Mouse (Mus musculus) erythroblast, embryonic 14.5 days (primary cell): ENCODE data around the gene Kiz.

Experiments used
- GATA1 ChIP-seq: IDR thresholded peaks from 2 replicates; pipeline ENCODE4 v1.6.1; 2012; ENCODE audit warnings: low read length, inconsistent platforms, mixed read lengths
- TAL1 ChIP-seq: IDR thresholded peaks from 3 replicates; pipeline ENCODE4 v1.6.1; 2012; ENCODE audit warnings: low read length, inconsistent platforms, mixed read lengths

DNA sequence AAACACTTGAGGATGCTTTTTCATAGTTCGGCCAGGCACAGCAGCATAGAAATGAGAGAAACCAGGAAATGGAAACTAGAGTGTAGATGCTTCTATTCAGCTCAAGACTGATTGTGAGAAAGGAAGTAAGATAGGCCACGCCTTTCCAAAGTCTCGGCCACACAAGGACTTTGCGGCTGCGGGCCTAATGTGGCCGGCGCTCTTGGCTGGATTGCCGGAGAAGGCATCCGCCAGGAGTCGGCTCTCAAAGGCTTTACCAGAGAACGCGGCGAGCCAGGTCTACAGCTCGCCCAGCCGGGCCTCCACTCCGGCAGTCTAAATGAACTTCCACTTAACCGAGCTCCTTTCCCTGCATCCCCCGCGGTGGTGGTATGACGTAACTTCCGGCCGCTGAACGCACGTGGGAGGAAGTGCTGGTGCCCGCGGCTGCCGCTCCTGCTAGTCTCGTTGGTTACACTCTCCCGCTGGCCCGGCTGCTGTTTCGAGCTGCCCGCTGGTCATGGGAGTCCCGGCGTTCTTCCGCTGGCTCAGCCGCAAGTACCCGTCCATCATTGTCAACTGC, 157.0 kb downstream of the Kiz start, which contains the start of gene Xrn2:
- TF ChIP-seq GATA1 (no peak), TAL1 (no peak)
